Mouse (Mus musculus) right cerebral cortex, postnatal 10 days (tissue): ENCODE results near the gene Cym.
A peak's percentile ranks its signal among the peaks of the same experiment; 100 is the strongest.

Source experiments
- DNase-seq, 2 experiments: peaks; one replicate each; pipeline ENCODE4 v3.0.0; 2021; ENCODE audit warnings: low spot score in 2 of 2

Gene Cym

DNA sequence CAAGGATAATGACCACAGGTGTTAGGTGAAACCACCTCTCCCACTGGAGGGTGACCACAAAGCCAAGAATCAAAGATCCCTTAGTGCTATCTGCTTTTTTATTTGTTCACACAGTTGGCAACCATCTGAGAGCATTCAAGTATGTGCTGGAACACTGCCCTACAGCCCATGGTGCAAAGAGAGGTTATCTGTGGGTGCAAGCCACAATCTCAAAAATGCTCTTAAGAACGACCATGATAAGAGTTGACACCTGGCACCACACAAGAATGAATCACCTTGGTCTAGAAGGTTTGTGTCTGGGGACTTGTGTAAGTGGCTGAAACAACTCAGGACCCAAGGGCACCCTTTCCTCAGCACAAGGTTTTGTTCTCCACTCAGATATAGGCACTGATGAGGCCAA, 1.7 kb upstream of the Cym start:
- DNase-seq = no peak

DNA sequence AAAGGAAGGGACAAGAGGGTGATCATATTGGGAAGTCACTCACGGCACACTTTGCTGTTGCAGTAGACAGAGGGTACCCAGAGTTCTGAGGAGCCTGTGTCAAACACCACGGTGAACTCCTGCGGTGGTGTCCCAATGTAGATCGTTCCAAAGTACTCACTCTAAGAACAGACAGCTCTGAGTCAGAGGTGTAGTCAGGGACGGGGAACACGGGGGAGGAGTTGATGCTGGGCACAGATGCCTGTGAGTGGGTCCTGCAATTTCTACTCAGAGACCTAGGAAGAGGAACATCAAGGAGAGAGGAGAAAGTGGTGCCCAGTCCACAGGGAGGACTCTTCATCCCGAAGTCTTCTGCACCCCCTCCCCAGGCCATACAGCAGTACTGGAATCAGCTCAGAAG, 3.0 kb downstream of the Cym start:
- DNase-seq = no peak

DNA sequence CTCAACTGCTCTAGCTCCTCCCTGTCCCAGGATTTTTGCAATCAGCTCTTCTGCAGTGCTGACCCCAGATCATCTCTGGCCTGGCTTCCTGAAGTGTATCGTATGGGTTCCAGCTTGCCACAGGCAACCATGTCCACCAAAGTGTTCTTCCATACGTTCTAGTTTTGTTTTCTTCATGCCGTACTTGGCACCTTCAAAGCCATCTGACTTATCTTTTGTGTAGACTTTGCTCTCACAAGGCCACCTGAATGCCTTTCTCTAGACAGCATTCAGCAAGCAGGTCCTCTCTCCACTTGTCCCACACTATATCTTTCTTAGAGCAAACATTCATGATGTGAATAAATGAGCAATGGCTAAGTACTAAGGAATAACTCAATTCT, 4.4 kb downstream of the Cym start:
- DNase-seq = no peak

DNA sequence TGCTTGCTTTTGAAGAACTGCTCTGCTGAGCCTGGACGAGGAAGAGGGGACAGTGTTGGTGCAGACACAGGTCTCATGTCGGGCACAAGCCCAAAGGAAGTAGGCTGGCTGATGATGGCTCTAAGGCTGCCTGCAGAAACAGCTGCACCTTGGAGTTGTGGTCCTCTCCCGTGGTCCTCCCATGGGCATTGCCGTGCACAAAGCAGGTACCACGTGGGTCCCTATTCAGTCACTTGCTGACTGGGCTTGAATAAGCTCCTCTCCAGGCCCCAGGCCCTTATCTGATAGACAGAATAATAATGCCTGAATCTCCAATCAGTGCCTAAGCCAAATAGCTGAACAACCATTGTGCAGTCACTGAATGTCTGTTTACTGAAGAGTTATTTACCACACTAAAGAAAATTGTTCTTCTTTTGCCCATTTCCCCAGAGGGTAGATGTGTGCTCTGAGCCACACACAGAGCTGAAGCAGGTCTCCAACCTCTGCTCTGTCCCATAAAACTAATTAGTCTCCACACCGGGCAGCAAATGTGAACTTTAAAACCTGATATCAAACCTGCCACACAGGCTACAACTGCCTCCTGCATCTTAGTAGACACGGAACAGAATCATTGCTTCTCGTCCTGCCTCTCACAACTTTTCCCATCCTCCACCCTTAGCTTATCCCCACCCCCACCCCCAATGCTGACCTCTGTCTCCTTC, 5.0 kb downstream of the Cym start:
- DNase-seq = no peak

DNA sequence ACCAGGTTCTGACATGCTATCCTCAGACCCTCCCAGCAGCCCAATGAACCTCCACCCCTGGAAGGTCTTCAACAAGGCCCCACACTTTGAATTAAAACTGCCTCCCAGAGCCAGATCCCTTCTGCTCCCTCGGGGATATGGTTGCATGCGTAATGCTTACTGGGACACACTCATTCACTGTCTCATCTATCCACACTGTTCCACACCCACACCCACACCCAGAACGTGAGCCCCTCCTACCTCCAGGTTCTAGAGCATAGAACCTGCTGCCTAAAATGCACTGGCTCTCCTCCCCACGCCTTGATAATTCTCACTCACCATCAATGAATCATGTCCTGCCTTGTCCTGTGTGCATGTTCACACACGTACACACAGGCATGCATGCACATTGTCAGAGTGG, 6.9 kb downstream of the Cym start:
- DNase-seq = no peak

DNA sequence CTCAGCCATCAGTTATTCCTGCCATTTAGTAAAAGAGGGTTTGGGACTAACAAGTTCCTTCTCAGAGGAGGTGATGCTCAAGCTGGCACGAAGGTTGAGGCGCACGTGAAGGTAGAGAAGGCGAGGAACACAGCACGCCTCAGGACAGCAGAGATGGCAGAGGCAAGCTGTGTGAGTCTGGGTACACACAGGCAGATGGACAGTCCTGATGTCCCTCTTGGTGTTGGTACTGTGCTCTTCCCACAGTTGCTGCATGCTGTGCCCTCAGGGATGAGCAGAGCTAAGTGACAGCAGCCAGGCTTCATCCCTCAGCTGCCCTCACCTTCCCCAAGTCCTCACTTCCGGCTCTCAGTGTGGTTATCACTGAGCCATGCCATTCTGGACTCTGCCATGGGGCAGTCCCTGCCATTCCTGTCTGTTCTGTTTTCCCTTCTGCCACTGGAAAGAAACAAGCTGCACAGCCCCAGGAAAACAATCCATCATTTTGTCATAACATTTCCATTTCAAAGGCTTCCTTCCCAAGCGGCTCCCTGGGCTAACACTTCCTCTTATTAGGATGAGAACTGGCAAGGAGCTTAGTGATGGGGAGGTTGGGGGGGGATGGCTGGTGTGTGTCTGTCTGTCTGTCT, 13.8 kb downstream of the Cym start:
- no peak for DNase-seq

DNA sequence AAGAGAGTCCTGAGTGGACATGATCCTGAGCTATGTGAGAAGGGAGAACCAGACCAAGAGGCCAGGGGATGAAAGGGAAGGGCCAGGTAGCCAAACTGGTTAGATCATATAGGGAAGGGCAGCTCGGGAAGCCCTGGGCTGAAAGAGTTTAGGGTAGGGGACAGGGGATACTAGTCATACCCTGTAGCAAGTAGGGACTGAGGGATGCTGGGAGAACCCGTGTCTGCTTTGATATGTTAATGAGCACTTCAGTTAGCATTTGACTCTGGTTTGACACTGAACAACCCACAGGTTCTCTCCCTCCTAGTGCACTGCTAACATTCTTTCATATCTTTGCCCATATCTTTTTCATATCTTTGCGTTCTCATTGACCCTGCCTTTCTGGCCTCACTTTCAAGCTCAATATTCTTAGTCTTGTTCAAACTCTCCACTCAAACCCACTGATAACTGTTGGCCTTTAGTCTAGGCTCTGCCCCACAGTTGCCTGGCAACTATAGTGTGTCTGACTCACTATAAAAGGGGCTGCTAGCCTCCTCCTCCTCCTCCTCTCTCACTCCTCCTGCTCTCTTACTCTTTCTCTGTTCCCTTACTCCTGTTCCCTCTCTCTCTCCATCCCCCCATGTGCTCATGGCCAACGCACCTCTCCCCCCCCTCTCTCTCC, 14.9 kb downstream of the Cym start:
- no peak for DNase-seq

DNA sequence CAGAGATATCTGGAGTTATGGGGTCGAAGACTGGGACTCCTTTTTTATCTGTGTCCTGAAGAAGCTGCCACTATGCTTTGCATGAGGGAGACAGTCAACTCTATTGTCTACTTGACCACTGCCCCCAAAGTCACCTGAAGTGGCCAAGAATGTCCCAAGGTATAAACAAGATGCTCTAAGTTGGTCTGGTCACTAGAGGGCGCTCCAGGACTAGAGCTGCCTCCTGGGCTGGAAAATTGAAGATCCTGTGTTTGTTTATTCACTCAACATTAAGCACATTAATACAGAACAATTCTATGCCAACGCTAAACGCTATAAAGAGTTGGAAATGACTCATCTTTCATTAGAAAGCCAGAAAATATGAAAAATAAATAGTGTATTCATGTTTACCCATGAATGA, 15.5 kb downstream of the Cym start:
- peak; percentile 56 to 77 for DNase-seq

DNA sequence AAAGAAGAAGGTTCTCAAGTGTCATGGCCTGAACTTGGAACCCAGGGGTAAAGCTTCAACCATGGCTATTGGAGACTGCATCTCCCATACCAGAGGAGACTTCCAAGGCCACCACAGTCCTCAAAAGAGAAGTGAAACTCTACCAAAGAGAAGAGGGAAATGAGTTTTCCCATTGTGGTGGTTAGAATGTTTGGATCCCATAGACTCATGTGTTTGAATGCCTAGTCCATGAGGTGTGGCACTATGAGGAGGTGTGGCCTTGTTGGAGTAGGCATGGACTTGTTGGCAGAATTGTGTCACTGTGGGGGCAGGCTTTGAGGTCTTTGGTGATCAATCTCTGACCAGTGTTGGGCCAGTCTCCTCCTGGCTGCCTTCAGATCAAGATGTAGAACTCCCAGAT, 16.4 kb downstream of the Cym start:
- no peak for DNase-seq

DNA sequence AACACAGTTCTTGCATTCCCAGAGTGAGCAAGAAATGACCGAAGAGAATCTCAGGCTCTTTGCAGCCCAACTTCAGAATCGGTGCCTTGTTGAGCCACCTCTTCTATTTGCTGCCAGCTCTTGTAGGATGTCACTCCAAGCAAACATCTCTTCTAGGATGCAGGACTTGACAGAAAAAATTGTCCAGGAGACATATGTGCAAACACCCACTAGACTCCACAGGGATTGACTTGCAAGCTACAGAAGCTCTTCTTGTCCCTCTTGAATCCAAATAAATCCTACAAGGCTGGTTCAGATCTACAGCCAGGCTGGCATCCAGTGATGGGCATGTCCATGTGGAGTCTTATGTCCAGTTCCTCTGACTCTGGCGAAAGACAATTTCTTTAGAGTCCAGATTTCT, 17.1 kb downstream of the Cym start:
- no peak for DNase-seq

DNA sequence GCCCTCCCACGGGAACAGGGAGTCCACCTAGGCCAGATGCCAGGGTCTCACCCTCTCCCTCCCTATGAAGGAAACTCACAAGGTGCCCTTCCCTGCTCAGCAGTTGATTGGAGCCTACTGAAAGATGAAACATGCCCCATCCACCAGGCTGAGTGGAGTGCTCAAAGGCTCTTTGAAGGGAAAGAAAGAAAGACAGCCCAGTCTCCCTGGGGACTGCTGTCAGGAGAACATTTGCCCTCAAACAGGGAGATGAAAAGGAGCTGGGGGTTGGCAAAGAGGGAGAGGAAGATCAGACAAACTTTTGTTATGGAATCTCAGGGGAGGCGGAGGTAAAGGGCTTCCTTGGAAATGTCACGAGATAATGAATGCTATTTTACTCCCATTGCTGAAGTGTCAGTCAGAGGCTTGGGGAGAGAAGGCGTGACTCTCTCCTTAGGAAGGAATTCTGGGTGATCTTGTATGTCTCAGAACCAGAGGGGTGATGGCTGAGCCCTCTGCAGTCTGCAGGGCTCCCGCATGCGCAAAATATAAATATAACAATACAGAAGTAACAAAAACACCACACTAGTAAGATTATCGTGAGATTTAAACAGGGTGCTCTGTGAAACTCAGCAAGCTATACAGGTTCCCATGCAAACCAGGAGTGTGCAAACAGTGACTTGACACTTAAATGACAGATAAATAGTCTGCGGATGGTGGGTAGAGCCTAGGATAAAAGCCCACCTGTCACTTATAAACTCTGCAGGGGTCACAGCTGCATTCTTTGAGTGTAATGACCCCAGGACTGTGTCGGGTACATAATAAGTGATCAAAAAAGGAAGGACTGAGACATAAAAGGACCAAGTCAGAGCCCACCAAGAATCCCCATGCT, 20.0 kb downstream of the Cym start:
- DNase-seq = no peak

DNA sequence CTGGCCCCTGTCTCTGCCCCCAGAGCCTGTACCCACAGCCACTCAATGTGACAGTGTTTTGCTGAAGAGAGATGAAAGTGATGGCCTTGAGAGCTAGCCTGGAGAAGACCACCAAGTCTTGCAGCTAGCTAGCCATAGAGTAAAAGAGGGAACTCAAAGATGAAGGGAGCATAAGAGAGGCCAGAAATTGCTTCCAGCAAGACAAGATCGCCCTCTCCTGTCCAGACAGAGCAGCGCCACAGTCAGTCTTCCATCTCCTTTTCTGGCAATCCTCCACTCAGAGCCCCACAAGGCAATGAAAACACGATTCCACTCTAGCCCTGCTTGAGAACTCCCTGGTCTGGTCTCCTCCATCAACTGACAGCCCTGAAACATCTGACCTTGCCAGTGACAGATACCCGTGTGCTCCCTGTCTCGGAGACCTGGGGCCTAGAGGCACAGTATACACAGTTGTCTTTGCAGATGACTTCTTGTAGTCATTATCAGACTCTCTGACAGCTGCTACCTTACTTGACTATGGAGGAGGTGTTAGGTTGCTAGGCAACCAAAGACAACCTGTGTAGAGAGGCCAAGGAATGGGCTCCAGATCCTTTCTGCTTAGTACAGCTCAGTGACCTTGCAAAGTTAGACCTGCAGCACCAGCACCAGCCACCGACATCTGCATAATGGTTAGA, 33.2 kb downstream of the Cym start:
- DNase-seq = peak; percentile 81 to 86

DNA sequence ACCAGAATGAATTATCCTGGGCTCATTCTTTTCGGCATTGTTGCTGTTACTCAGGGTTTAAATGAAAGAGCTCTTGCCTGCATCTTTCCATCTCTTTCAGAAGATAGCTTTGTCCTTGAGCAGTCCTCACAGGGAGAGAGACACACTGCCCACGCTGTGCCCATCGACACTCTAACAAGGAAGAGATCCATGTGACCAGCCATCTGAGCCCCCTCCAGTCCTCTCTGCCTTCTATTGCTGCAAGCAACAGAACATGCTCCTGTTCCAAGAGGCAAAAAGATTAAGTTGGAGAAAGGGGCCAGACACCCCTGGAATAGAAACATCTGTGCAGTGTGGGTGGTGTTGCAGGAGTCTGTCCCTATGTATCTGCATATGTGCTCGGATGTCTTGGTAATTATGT, 34.5 kb downstream of the Cym start:
- DNase-seq = no peak

DNA sequence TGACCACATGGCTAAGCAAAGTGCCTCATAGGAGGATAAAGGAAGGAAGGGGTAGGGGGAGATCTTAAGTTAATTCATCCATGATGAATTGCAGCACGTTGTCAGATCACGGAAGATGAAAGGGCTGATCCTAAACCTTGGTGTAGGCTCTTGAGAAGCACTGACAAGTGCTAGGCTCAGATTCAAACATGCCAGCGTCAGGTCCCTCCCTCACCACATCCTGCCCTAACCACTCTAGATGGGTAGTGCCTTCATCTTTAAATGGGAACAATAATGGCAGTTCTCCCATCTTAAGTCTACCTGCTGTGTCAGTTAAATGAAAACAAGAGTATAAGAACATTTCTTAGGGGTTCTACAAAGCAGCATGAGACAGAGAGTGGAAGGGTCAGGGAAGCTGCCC, 35.9 kb downstream of the Cym start:
- no peak for DNase-seq

DNA sequence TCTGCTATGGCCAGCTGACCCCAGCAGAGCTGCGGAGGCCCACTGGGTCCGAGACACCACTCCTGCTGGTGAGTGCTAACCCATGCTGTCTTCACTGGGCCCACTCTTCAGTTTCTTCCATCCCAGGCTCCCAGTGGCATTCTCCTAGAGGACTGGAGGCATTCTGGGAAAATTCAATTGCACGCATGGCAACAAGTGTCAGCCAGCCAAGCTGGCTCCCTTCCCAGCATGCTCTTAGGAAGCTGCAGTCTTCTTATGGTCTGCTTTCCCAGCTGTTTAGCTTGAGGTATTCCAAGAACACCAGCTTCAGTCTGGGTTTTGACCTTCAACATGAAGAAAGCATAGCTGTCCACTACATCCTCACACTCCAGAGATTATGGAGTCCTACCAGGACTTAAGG, 38.4 kb downstream of the Cym start:
- peak; percentile 57 to 65 for DNase-seq

DNA sequence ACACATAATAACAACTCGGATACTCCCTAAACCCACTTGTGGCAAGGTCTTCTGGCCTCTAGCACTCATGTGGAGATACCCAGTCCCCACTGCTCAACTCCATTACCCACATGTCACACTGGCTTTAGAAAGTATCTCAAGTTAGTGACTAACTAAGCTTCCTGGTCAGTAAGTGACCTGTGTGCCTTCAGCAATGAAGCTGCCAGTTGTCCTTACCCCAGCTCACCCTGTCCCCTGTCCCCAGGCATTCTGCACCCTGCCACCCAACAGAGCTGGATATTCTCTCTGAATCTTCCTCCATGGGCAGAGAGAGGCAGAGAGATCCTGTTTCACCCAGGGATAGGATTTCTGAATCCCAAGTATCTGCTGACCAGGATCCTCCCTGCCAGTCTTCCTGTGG, 38.8 kb downstream of the Cym start, which contains the start of gene Kcna10:
Gene Kcna10, plus strand, starts transcription at position 301 of the 400 bp plus-strand sequence.
- DNase-seq = no peak

DNA sequence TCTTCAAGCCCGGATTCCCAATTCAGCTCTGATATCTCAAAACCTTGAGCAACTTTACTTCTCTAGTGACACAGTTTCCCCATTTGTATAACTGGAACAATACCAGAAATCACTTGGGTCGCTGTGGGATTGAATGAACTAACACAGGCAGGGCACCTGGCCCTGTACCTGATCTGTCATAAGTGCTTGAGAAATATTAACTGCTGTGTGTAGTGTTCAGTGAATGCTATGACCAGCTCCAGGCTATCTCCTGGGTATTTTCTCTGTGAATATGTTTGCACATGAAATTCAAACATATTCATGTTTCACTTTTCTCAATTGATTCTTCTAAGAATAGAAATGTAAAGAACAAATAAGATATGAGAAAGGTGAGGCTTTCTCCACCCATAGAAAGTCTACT, 40.7 kb downstream of the Cym start:
- no peak for DNase-seq

DNA sequence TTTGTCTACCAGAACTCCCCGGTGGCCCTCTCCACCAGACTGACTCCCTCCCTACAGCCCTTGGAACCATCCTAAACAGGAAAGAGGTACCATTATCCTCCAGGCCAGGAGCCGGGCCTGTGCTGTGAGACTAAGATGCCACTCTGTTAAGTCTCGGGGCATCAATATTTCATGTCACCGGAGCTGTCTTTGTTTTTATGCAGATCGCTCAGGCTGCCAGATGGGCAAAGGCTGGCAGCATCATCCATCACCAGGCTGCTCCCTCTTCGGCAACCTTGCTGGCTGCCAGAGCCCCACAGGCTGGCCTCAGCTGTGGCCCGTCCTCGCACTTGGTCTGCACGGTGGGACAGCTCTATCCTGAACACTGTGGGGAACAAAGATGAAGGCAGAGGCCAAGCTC, 45.0 kb downstream of the Cym start:
- no peak for DNase-seq

DNA sequence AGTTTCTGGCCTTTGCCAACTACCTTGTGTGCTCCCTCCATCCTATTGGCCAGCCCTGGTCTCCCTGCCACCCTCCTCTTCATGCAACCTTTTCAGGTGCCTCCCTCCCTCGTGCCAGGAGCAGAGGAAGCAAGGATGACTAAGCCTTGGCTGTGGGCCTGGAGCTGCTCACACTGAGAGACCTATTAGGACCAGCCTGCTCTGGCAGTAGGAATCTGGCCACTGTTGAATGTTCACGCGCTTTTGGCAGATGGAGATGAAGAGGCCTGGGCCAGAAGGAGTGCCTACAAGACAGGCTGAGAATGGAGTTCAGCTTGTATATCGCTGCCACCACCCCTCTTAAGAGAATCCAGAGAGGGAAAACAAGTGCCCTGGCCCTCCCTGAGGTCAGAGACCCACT, 46.0 kb downstream of the Cym start:
- DNase-seq = peak; percentile 56 to 60

DNA sequence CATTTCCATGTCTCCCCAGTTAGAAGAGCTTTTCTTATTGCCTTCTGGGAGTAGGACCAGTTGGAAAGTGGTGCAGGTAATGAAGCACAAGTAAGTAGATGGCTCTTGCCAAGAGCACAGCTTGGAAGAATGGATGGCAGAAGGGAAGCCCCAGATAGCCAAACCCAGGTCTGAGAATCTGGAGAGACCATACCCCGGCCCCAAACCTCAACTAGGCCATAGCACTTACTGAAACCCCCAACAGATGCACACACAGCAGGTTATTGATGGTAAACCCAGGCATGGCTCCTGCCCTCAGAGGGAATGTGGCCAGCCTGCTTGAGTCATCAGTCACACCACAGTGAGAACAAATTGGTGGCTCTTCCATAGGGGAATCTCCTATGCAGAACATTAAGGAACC, 49.0 kb downstream of the Cym start:
- no peak for DNase-seq

DNA sequence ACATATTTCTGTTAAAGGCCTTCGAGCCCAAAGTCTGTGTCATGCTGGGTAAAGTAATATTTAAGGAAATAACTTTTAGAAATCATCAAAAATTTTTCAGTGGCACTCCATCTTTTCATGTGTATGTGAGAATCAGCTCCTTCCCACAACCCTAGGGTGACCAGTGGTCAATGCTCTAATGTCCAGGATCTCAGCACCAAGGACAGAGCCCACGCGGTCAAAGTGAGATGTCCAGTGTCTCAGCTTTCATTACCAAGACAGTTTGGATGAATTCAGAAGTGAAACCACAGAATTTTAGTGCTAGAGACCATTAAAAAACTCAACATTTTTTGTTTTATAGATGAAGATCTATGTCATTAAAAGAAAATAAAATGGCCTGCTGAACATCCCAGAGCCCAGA, 49.6 kb downstream of the Cym start:
- DNase-seq = no peak

DNA sequence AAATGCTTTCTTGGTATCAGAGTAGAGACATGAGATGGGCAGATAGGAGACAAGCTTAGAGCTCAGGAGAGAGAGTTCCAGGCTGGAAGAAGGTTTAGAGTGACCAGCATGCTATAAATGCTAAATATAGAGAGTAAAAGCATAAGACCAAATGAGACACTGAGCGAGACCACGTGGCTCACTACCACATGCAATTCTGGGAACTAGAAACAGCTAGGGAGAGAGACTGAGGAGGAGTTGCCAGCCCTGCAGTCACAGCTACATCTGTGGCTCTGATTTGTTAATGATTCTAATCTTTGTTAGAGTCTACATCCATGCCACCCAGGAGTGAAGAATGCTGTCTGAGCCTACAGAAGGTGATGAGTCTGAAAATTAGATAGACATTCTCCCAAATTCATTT, 52.0 kb downstream of the Cym start:
- DNase-seq = peak in 1 of 2 experiments; percentile 62
